In the genomic region with DNA sequence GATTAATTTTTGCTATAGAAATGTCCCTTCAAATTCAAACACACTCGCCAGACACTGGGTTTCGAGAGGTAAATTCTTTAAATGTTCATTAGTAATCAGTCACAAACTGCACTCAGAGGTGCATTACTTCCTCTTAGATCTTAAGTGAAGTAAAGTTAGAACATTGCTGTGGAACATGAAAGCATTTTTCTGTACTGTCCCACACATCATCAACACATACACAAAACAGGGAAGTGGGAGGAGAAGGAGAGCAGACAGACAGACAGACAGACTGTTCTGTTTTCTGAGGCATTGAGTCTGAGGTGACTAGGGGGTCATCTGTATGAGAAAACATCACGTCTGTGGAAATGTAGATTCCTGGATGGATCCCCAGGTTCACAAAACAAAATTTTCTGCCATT, we compare ENCODE assay signal across 30 mouse cellular contexts.
"Had no signal": no experiment of that assay in that cellular context is flagged by ENCODE, and none has a peak within 500 bp of the region (broad histone marks: within the 10 kb centered on the region; RNA-seq: fewer than 3 reads in every experiment).

No protein-coding gene starts in this region.

- H3K36me3 ChIP-seq: limb, embryonic 10.5 days; limb, embryonic 12.5 days; limb, embryonic 13.5 days; limb, embryonic 15.5 days; liver, embryonic 12.5 days; liver, embryonic 13.5 days; liver, embryonic 15.5 days; lung, embryonic 15.5 days; midbrain, embryonic 10.5 days; midbrain, embryonic 12.5 days; midbrain, embryonic 13.5 days had no signal

- H3K4me1 ChIP-seq: limb, embryonic 10.5 days; limb, embryonic 12.5 days; limb, embryonic 13.5 days; limb, embryonic 15.5 days; liver, embryonic 12.5 days; liver, embryonic 13.5 days; liver, embryonic 15.5 days; midbrain, embryonic 10.5 days; midbrain, embryonic 12.5 days; midbrain, embryonic 13.5 days had no signal

- H3K27me3 ChIP-seq: limb, embryonic 12.5 days; limb, embryonic 13.5 days; limb, embryonic 15.5 days; liver, embryonic 12.5 days; liver, embryonic 13.5 days; liver, embryonic 15.5 days; lung, embryonic 15.5 days; megakaryocyte, embryonic 14.5 days had no signal

- H3K9me3 ChIP-seq: limb, embryonic 10.5 days; limb, embryonic 12.5 days; limb, embryonic 13.5 days; limb, embryonic 15.5 days; liver, embryonic 12.5 days; liver, embryonic 13.5 days; liver, embryonic 15.5 days; lung, embryonic 15.5 days; megakaryocyte, embryonic 14.5 days; midbrain, embryonic 10.5 days; midbrain, embryonic 12.5 days; midbrain, embryonic 13.5 days had no signal

- ATAC-seq: liver, embryonic 12.5 days; liver, postnatal 0 days; lung, postnatal 0 days; midbrain, embryonic 13.5 days; midbrain, embryonic 16.5 days had no signal

- H3K27ac ChIP-seq: left cerebral cortex, adult 2 months; limb, embryonic 10.5 days; limb, embryonic 12.5 days; limb, embryonic 13.5 days; limb, embryonic 15.5 days; liver, embryonic 12.5 days; liver, embryonic 13.5 days; liver, embryonic 14.5 days; liver, embryonic 15.5 days; lung, embryonic 15.5 days; macrophage; midbrain, embryonic 10.5 days; midbrain, embryonic 12.5 days; midbrain, embryonic 13.5 days had no signal

- H3K4me3 ChIP-seq: left cerebral cortex, adult 2 months; limb, embryonic 10.5 days; limb, embryonic 12.5 days; limb, embryonic 13.5 days; limb, embryonic 15.5 days; liver, embryonic 12.5 days; liver, embryonic 13.5 days; liver, embryonic 15.5 days; lung, embryonic 15.5 days; megakaryocyte, embryonic 14.5 days; midbrain, embryonic 10.5 days; midbrain, embryonic 12.5 days; midbrain, embryonic 13.5 days; myocyte had no signal

- H3K9ac ChIP-seq: limb, embryonic 12.5 days; limb, embryonic 13.5 days; limb, embryonic 15.5 days; liver, embryonic 12.5 days; liver, embryonic 13.5 days; liver, embryonic 14.5 days; liver, embryonic 15.5 days; liver, postnatal 0 days; lung, embryonic 14.5 days; lung, embryonic 15.5 days; midbrain, embryonic 12.5 days; midbrain, embryonic 13.5 days had no signal

- H3K4me2 ChIP-seq: limb, embryonic 12.5 days; limb, embryonic 13.5 days; limb, embryonic 15.5 days; liver, embryonic 11.5 days; liver, embryonic 12.5 days; liver, embryonic 13.5 days; liver, embryonic 15.5 days; lung, embryonic 14.5 days; lung, embryonic 15.5 days; midbrain, embryonic 12.5 days; midbrain, embryonic 13.5 days had no signal

- DNase-seq: left cerebral cortex, postnatal 4 days; liver; liver, embryonic 13.5 days; liver, postnatal 0 days; lung, adult 18-20 months; lung, adult 2 months; lung, postnatal 10 days; lung, postnatal 14 days; lung, postnatal 36 days; lung, postnatal 4 days; midbrain, embryonic 14.5 days had no signal
